Mouse (Mus musculus): Measurements from ENCODE around the gene Acot11.
"Not testable (repeated sequence)": the region's sequence is repeated elsewhere in the genome, so short reads cannot be mapped to it uniquely, and the experiment has no call there.

The Acot11 gene

DNA sequence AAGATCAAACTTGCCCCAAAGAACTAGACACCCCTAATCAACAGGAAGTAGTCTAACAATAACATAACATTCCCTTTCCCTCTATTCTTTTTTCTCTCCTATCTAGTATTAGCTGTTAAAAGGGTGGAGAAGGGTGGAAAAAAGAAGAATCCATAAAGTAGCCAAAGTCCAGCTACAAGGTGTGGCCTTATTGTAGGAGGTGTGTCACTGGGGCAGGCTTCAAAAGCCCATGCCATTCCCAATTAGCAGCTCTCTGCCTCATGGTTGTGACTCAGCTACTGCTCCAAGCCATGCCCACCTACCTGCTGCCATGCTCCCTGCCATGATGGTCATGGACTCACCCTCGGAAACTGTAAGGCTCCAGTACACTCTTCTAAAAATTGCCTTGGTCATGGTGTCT, 32.2 kb downstream of the Acot11 start:
- Histone ChIP-seq H3K36me3 (ENCODE audit: control insufficient read depth, insufficient read depth, low read length, poor library complexity, severe bottlenecking) (no peaks in the 10 kb centered on the region), H3K27me3 (ENCODE audit: control insufficient read depth, insufficient read depth, low read length, poor library complexity, severe bottlenecking) (no peaks in the 10 kb centered on the region)
- no peak for DNase-seq (ENCODE audit: low read depth, low spot score)

DNA sequence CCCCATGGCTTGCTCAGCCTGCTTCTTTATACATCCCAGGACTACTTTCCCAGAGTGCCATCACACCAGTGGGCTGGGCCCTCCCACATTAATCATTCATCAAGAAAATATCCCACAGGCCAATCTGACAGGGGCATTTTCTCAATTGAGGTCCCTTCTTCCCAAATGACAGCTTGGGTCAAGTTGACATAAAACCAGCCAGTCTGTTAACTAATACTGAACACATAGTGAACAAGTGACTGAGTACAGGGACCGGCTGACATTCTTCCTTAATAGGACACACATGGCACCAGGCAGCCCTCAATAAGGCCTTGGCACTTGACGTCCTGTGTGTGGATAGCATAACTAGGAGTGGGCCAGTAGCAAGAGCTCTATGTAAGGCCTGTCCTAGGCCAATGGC, 35.5 kb downstream of the Acot11 start:
- no peaks in the 10 kb centered on the region for H3K27me3 ChIP-seq (ENCODE audit: control insufficient read depth, insufficient read depth, low read length, poor library complexity, severe bottlenecking)
- no peaks in the 10 kb centered on the region for H3K36me3 ChIP-seq (ENCODE audit: control insufficient read depth, insufficient read depth, low read length, poor library complexity, severe bottlenecking)
- DNase-seq (ENCODE audit: low read depth, low spot score), result no peak

DNA sequence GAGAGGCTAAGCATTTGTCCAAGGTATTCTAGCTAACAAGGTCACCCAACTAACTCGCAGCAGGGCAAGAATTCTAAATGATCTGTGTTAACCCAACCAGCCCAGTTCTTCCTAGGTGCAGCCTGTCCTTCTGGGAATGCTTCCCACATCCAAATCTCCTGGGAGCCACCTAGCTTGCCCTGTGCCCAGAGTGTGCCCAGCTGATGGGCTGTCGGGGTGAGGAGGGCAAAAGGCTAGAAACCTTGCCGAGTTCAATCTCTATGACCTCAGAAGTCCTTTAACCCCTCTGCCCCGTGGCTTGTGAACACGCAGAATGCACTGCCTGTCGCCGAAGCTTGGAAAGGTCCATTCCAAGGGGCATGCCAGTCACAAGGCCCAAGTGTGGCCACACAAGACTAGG, 40.6 kb downstream of the Acot11 start:
- DNase-seq (ENCODE audit: low read depth, low spot score), result no peak
- no peaks in the 10 kb centered on the region for H3K36me3 ChIP-seq (ENCODE audit: control insufficient read depth, insufficient read depth, low read length, poor library complexity, severe bottlenecking)
- no peaks in the 10 kb centered on the region for H3K27me3 ChIP-seq (ENCODE audit: control insufficient read depth, insufficient read depth, low read length, poor library complexity, severe bottlenecking)

DNA sequence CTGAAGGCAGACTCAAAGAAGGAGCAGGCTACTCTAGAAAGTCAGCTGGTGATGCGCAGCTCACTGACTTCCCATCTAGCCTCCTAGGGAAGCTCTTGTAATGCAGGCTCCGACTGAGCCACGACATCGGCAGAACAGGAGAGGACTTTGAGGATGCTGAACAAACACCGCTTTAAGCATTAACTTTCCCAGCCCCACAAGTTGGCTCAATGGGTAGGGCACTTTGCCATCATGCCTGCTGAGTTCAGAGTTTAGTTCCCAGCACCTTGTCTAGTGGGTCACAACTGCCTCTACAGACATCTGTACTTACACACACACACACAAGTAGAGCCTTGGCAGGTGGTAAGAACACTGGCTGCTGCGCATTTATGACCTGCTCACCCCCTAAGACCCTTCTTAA, 53.1 kb downstream of the Acot11 start:
- no peaks in the 10 kb centered on the region for H3K27me3 ChIP-seq (ENCODE audit: control insufficient read depth, insufficient read depth, low read length, poor library complexity, severe bottlenecking)
- no peak for DNase-seq (ENCODE audit: low read depth, low spot score)
- no peaks in the 10 kb centered on the region for H3K36me3 ChIP-seq (ENCODE audit: control insufficient read depth, insufficient read depth, low read length, poor library complexity, severe bottlenecking)

DNA sequence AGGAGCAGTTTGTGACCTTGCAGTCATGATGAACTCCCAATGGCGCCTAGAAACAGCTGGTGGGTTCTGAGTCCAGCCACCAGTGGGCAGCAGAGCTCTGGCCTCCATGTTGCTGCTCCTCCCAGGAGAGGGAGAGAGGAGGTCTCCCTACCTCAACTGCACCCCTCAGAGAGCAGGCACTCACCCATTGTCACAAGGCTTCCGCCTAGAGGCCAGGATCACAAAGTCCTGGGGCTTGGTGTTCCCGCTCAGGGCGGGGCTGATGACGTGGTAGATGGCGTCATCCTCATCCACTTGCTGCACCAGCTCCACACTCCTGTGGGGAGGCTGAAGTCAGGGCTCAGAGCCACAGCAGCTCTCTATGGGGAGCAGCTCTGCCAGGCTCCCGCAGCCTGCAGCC, 55.1 kb downstream of the Acot11 start:
- Histone ChIP-seq H3K27me3 (ENCODE audit: control insufficient read depth, insufficient read depth, low read length, poor library complexity, severe bottlenecking) (no peaks in the 10 kb centered on the region), H3K36me3 (ENCODE audit: control insufficient read depth, insufficient read depth, low read length, poor library complexity, severe bottlenecking) (no peaks in the 10 kb centered on the region)
- DNase-seq (ENCODE audit: low read depth, low spot score), result peak; percentile 20

DNA sequence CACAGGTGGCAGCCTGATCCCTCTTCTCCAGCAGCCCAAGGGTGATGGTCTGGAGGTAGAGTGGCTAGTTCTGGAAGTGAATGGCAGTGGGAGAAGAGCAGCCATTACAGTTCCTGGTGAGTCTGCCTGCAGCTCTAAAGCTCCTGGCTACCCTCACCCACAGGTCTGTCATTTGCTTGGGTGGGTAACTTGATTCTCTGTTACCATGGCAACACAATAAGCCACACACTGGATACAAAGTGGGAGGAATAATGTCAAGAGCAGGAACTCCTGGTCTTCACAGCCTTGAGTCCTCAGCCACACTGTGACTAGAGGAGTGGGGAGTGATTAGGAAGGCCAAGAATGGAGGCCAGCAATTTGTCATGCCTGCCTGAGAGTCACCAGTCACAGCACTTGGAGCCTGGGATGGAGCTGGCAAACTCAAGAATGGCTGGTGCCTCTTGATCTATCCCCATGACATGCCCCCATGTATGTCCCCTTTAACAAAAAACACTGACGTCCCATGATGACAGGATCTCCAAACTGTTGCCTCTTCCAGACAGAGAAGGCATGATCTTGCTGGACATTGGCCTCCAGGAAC, 57.7 kb downstream of the Acot11 start:
- no peak for DNase-seq (ENCODE audit: low read depth, low spot score)
- Histone ChIP-seq H3K36me3 (ENCODE audit: control insufficient read depth, insufficient read depth, low read length, poor library complexity, severe bottlenecking) (no peaks in the 10 kb centered on the region), H3K27me3 (ENCODE audit: control insufficient read depth, insufficient read depth, low read length, poor library complexity, severe bottlenecking) (no peaks in the 10 kb centered on the region)

DNA sequence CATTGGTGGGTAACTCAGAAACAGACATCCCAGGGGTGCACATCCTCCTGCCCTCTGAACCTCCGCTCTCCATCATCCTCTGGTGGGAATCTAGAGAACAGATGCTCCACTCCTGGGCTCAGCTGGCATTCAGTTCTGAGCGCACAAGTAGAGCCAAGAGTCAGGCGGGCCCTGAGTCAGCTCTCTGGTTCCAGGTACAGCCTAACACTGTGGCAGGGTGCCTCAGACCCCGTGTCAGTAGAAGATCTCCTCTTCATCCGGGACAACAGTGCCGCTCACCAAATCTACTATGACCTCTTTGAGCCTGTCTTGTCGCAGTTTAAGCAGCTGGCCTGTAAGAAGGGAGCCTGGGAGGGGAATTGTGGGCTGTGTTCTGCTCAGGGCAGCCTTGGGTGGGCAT, 58.9 kb downstream of the Acot11 start:
- Histone ChIP-seq H3K27me3 (ENCODE audit: control insufficient read depth, insufficient read depth, low read length, poor library complexity, severe bottlenecking) (no peaks in the 10 kb centered on the region), H3K36me3 (ENCODE audit: control insufficient read depth, insufficient read depth, low read length, poor library complexity, severe bottlenecking) (no peaks in the 10 kb centered on the region)
- no peak for DNase-seq (ENCODE audit: low read depth, low spot score)

DNA sequence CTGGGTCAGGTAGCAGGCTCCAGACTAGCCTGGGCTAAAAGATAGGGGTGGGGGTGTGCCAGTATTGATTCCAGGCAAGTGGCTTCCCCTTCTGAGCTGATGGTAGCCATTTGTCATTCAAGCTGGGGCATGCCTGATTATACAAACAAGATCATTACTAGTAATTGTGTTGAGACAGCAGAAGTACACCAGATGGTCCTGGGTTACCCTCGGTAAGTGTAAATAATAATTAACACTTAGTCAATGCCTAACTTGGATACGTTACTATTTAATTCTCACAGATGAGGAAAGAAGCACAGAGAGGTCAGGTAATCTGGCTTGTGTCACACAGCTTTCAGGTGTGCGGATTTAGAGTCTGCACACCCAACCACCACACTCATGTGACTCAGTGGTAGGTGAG, 66.9 kb downstream of the Acot11 start:
- Histone ChIP-seq H3K36me3 (ENCODE audit: control insufficient read depth, insufficient read depth, low read length, poor library complexity, severe bottlenecking) (no peaks in the 10 kb centered on the region), H3K27me3 (ENCODE audit: control insufficient read depth, insufficient read depth, low read length, poor library complexity, severe bottlenecking) (no peaks in the 10 kb centered on the region)
- no peak for DNase-seq (ENCODE audit: low read depth, low spot score)

DNA sequence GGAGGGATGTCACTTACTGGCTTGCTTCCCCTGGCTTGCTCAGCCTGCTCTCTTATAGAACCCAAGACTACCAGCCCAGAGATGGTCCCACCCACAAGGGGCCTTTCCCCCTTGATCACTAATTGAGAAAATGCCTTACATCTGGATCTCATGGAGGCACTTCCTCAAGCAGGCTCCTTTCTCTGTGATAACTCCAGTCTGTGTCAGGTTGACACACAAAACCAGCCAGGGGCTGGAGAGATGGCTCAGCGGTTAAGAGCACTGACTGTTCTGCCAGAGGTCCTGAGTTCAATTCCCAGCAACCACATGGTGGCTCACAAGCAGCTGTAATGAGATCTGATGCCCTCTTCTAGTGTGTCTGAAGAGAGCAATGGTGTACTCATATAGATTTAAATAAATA, 67.9 kb downstream of the Acot11 start:
- DNase-seq (ENCODE audit: low read depth, low spot score); H3K36me3 ChIP-seq (ENCODE audit: control insufficient read depth, insufficient read depth, low read length, poor library complexity, severe bottlenecking); H3K27me3 ChIP-seq (ENCODE audit: control insufficient read depth, insufficient read depth, low read length, poor library complexity, severe bottlenecking): not testable (repeated sequence)

DNA sequence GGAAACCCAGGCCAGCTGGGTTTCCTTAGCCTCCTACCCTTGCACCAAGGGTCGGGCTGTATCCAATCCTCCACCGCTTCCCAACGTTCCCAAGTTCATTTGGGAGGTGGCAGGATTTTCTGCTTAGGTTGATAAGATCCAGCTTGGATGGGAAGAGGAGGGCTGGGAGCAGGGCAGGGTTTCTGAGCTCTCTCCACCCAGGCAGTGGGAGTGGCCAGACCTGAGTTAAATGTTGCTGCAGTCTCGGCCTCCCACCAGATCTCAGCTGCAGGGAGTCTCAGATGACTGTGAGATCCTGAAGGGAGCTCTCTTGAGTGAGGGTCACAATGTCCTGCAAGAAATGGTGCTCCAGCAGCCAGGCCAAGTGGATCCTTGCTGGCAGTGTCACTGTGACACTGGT, 71.2 kb downstream of the Acot11 start, which contains the start of gene Fam151a:
TSS of gene Fam151a (plus strand) at position 254 of the 400 bp plus-strand sequence.
- Histone ChIP-seq H3K27me3 (ENCODE audit: control insufficient read depth, insufficient read depth, low read length, poor library complexity, severe bottlenecking) (no peaks in the 10 kb centered on the region), H3K36me3 (ENCODE audit: control insufficient read depth, insufficient read depth, low read length, poor library complexity, severe bottlenecking) (no peaks in the 10 kb centered on the region)
- no peak for DNase-seq (ENCODE audit: low read depth, low spot score)

DNA sequence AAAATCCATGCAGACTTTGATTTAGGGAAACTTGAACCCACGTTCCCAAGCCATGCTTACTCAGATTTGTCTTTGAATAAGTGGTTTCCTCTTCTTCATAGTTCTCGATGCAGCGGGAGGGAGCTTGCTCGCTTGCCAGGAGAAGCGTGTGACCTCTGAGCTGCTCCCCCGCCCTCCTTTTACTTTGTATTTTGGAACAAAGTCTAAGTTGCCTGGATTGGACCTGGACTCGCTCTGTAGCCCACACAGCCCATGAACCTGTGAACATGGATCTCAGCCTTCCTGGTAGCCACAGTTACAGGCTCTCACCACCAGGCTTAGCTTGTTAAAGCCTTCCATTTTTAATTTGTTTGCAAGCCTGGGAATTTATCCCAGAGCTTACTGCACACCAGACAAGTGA, 74.0 kb downstream of the Acot11 start, which contains the start of gene Mroh7:
TSS of gene Mroh7 (minus strand) at position 112 of the 400 bp plus-strand sequence.
- DNase-seq (ENCODE audit: low read depth, low spot score), result no peak
- no peaks in the 10 kb centered on the region; the same call in 1 of the 2 replicates for H3K27me3 ChIP-seq (ENCODE audit: control insufficient read depth, insufficient read depth, low read length, poor library complexity, severe bottlenecking)
- H3K36me3 ChIP-seq (ENCODE audit: control insufficient read depth, insufficient read depth, low read length, poor library complexity, severe bottlenecking), result no peaks in the 10 kb centered on the region

DNA sequence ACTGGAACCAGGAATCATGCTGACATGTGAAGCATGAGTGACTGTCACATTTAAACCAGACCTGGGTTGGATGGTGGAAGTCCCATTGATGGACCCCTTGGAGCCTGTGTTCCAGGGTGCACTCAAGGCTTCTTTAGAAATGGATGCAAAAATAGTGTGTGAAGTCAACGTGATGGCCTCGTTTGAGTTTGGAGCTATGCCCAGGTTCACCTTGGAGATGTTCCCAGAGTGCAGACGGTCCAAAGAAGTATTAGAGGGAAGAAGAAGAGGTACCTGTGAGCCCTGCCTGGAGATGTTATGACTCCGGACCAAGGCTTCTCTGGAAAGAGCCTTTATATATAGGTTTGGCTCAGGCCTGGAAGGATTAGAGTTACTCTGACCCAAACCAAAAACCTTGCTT, 84.2 kb downstream of the Acot11 start:
- H3K36me3 ChIP-seq (ENCODE audit: control insufficient read depth, insufficient read depth, low read length, poor library complexity, severe bottlenecking), result no peaks in the 10 kb centered on the region
- no peak for DNase-seq (ENCODE audit: low read depth, low spot score)

DNA sequence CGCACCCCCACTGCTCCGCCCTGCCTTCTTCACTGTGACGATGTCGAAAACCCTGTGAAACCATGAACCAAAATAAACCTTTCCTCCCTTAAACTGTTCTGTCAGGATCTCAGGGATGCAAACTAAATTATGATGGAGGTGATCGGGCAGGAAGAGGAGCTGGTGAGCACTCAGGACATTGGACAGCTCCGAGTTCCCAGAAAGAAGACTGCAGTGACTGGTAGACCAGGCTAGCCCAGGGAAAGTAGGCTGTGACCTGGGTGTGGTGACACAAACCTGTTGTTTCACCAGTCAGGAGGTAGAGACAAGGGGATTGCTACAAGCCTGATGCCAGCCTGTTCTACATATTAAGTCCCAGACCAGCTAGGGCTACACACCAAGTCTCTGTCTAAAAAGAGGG, 91.2 kb downstream of the Acot11 start:
- Histone ChIP-seq H3K27me3 (ENCODE audit: control insufficient read depth, insufficient read depth, low read length, poor library complexity, severe bottlenecking) (no peaks in the 10 kb centered on the region), H3K36me3 (ENCODE audit: control insufficient read depth, insufficient read depth, low read length, poor library complexity, severe bottlenecking) (no peaks in the 10 kb centered on the region)
- DNase-seq (ENCODE audit: low read depth, low spot score), result no peak

More for the DNA sequence above, 84.2 kb downstream of the Acot11 start:
- H3K27me3 ChIP-seq (ENCODE audit: control insufficient read depth, insufficient read depth, low read length, poor library complexity, severe bottlenecking), result no peaks in the 10 kb centered on the region

DNA sequence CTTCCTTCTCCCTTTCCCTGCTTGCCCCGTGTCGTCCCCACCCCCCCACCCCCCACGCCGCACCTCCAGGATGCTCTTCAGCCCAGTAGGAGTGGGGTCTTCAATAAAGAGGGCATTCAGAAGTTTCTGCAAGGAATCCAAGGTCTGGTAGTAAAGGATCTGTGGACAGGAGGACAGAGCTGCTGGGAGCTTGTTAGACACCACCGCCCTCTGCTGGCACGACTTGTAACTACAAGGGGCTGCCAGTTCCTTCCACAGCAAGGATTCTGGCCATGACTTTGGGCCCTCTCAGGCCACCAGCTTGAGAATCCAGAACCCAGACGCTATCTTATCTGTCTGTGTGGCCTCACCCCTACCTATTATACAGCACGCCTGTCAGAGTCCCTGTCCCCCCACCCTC, 96.4 kb downstream of the Acot11 start:
- DNase-seq (ENCODE audit: low read depth, low spot score), result peak; percentile 78
- Histone ChIP-seq H3K27me3 (ENCODE audit: control insufficient read depth, insufficient read depth, low read length, poor library complexity, severe bottlenecking) (no peaks in the 10 kb centered on the region), H3K36me3 (ENCODE audit: control insufficient read depth, insufficient read depth, low read length, poor library complexity, severe bottlenecking) (no peaks in the 10 kb centered on the region)

DNA sequence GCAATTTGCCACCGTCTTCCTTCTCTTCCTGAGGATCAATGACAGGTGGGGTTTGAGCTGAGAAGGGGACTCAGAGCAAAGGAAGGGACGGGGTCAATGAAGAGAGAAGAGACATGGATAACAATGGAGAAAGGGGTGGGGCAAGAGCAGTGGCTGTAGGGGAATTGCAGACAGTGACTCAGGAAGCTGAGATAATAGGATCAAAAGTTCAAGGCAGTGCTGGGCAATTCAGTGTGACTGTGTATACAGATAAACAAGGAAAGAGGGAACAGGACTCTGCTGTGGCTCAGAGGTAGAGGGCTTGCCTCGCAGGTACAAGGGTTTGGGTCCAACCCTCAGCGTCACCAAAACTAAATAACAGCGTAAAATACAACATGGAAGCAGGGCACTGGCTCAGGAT, 96.8 kb downstream of the Acot11 start:
- H3K36me3 ChIP-seq (ENCODE audit: control insufficient read depth, insufficient read depth, low read length, poor library complexity, severe bottlenecking), result no peaks in the 10 kb centered on the region
- H3K27me3 ChIP-seq (ENCODE audit: control insufficient read depth, insufficient read depth, low read length, poor library complexity, severe bottlenecking), result no peaks in the 10 kb centered on the region
- no peak for DNase-seq (ENCODE audit: low read depth, low spot score)

DNA sequence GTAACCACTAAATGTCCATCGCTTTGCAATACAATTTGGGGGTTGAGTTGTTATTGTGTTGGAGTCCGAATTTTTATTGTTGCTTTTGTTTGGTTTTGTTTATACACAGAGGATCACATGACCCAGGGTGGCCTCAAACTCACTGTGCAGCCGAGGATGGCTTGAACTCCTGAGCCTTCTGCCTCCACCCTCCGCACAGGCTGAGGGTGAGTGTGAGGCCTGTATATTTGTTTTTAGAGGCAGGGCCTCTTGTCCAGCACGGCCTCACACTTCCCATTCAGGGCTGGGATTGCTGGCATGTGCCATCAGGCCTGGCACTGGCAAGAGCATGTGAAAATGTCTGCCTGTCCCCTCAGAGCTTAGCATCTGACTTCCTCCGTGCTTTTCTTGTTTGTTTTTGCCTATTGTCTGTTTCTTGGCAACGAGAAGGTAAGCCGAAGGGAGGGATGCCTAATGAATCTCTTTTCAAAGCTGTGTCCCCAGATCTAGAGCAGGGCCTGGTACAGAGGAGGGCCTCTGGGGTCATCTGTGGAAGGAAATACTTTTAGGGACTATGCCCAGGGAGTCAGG, 99.6 kb downstream of the Acot11 start:
- DNase-seq (ENCODE audit: low read depth, low spot score), result no peak
- no peaks in the 10 kb centered on the region for H3K36me3 ChIP-seq (ENCODE audit: control insufficient read depth, insufficient read depth, low read length, poor library complexity, severe bottlenecking)
- no peaks in the 10 kb centered on the region for H3K27me3 ChIP-seq (ENCODE audit: control insufficient read depth, insufficient read depth, low read length, poor library complexity, severe bottlenecking)

Data from splenic B cell, adult 2 months (primary cell).